Mouse (Mus musculus): ENCODE results near the gene Rock2. TPM values are rescaled to one million over a fixed set of nuclear protein-coding genes. Genes with fewer than 3 reads are reported as not detected.

Gene Rock2
- 10 to 100 TPM; 77.4 to 84.9 TPM for total RNA-seq (2021)

GRCm38 (mm10) chr12:16894396-16895220 lies at the start of gene Rock2:
Gene Rock2 (plus strand): TSS chr12:16894895.
- intact Hi-C loops (cut with DNase I) = loop anchor here (2.0 to 10.0 kb wide), 4 partner anchors 38 to 310 kb away; no protein-coding TSS in a partner anchor
- peak; percentile 90 to 92 for DNase-seq

- no peak for DNase-seq
- intact Hi-C loops (cut with DNase I) = no loop called here
These were observed 47.4 kb upstream of the Rock2 start for GRCm38 (mm10) chr12:16847204-16847792.

GRCm38 (mm10) chr12:16848501-16848900 lies 46.2 kb upstream of the Rock2 start:
- intact Hi-C loops (cut with DNase I) = no loop called here
- DNase-seq = no peak

GRCm38 (mm10) chr12:16849821-16850220 lies 44.9 kb upstream of the Rock2 start:
- intact Hi-C loops (cut with DNase I) = loop anchor here (2.0 kb wide), 1 partner anchor 19 kb away; no protein-coding TSS in a partner anchor
- no peak for DNase-seq

- DNase-seq = peak; percentile 68 to 74
- intact Hi-C loops (cut with DNase I) = loop anchor here (2.0 kb wide), 1 partner anchor 18 kb away; no protein-coding TSS in a partner anchor
These were observed 44.0 kb upstream of the Rock2 start for GRCm38 (mm10) chr12:16850431-16851375.

GRCm38 (mm10) chr12:16853431-16854165 lies 41.1 kb upstream of the Rock2 start:
- intact Hi-C loops (cut with DNase I) = no loop called here
- DNase-seq = peak; percentile 66 to 73

- no peak for DNase-seq
- intact Hi-C loops (cut with DNase I) = no loop called here
These were observed 38.9 kb upstream of the Rock2 start for GRCm38 (mm10) chr12:16855632-16856305.

GRCm38 (mm10) chr12:16856306-16856679 lies 38.4 kb upstream of the Rock2 start:
- intact Hi-C loops (cut with DNase I) = no loop called here
- DNase-seq = no peak

- intact Hi-C loops (cut with DNase I) = no loop called here
- no peak for DNase-seq
These were observed 36.6 kb upstream of the Rock2 start for GRCm38 (mm10) chr12:16858081-16858480.

- intact Hi-C loops (cut with DNase I) = no loop called here
- DNase-seq = no peak
These were observed 34.9 kb upstream of the Rock2 start for GRCm38 (mm10) chr12:16859781-16860180.

- no peak for DNase-seq
- intact Hi-C loops (cut with DNase I) = no loop called here
These were observed 34.2 kb upstream of the Rock2 start for GRCm38 (mm10) chr12:16860533-16860932.

- intact Hi-C loops (cut with DNase I) = no loop called here
- no peak for DNase-seq
These were observed 33.7 kb upstream of the Rock2 start for GRCm38 (mm10) chr12:16860961-16861360.

GRCm38 (mm10) chr12:16864477-16864876 lies 30.2 kb upstream of the Rock2 start:
- intact Hi-C loops (cut with DNase I) = no loop called here
- no peak for DNase-seq

GRCm38 (mm10) chr12:16865871-16866270 lies 28.8 kb upstream of the Rock2 start:
- intact Hi-C loops (cut with DNase I) = no loop called here
- no peak for DNase-seq

GRCm38 (mm10) chr12:16866460-16866859 lies 28.2 kb upstream of the Rock2 start:
- no peak for DNase-seq
- intact Hi-C loops (cut with DNase I) = no loop called here

- DNase-seq = no peak
- intact Hi-C loops (cut with DNase I) = no loop called here
These were observed 27.4 kb upstream of the Rock2 start for GRCm38 (mm10) chr12:16867306-16867705.

GRCm38 (mm10) chr12:16868618-16869017 lies 26.1 kb upstream of the Rock2 start:
- DNase-seq = no peak
- intact Hi-C loops (cut with DNase I) = loop anchor here (2.0 kb wide), 1 partner anchor 18 kb away; no protein-coding TSS in a partner anchor

GRCm38 (mm10) chr12:16869091-16869778 lies 25.5 kb upstream of the Rock2 start:
- intact Hi-C loops (cut with DNase I) = loop anchor here (2.0 kb wide), 1 partner anchor 18 kb away; no protein-coding TSS in a partner anchor
- no peak for DNase-seq
